Comparison of ENCODE assay signal across 17 mouse cellular contexts in the genomic region with DNA sequence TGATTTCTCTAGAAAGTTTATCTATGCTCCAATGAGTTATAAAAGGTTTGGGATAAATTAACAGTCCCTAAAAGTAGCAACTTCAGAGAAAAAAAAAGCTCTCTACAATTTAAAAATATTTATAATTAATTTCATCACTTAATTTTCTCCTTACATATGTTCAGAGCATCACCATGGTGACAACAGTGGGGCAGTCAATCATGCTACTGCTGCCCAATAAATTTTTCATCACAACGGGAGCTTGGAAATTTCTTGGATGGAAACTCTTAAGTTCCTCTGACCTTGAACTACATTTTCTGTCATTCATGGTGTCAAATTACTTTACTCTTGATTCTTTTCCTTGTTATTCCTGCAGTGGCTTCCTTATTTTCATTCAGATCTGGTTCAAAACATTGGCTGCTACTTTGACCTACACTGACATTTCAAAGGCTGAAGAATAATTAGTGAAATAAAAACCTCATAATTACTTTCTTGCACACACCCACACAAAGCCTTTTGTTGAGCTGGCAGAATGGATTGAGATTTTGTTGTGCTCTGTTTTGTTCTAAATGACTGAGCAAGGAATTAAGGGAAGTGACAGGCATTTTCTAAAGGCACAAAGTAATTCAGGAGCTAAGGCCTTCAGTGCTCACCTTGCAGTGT.
DNase-seq lines count a peak whose midpoint lies in the region; ATAC-seq and TF ChIP-seq lines count a peak whose summit lies in the region.
"Had no signal": no experiment of that assay in that cellular context is flagged by ENCODE, and none has a peak within 500 bp of the region (broad histone marks: within the 10 kb centered on the region; RNA-seq: fewer than 3 reads in every experiment).

No protein-coding gene starts in this region.

- no peak overlapping the region for H3K4me3 ChIP-seq in hindbrain, postnatal 0 days (ENCODE audit: low read length)
- H3K4me3 ChIP-seq in hindbrain, embryonic 13.5 days: no peak overlapping the region
- no peak overlapping the region for H3K4me3 ChIP-seq in neural tube, embryonic 11.5 days (ENCODE audit: low read depth, low read length)
- H3K4me3 ChIP-seq: embryonic facial prominence, embryonic 12.5 days; heart, adult 2 months; neural tube, embryonic 15.5 days had no signal

- H3K27me3 ChIP-seq in hindbrain, postnatal 0 days (ENCODE audit: insufficient read depth, low read length): no peaks in the 10 kb centered on the region
- no peaks in the 10 kb centered on the region for H3K27me3 ChIP-seq in hindbrain, embryonic 13.5 days
- no peaks in the 10 kb centered on the region for H3K27me3 ChIP-seq in neural tube, embryonic 11.5 days (ENCODE audit: control insufficient read depth, insufficient read depth, low read length)
- H3K27me3 ChIP-seq: embryonic facial prominence, embryonic 12.5 days; neural tube, embryonic 15.5 days had no signal

- no peak overlapping the region for H3K27ac ChIP-seq in hindbrain, postnatal 0 days
- H3K27ac ChIP-seq in hindbrain, embryonic 13.5 days: no peak overlapping the region
- no peak overlapping the region for H3K27ac ChIP-seq in neural tube, embryonic 11.5 days (ENCODE audit: low read depth, low read length)
- H3K27ac ChIP-seq: embryonic facial prominence, embryonic 12.5 days; heart, adult 2 months; neural tube, embryonic 15.5 days had no signal

- H3K4me1 ChIP-seq in hindbrain, postnatal 0 days (ENCODE audit: insufficient read depth, low read length): no peaks in the 10 kb centered on the region
- H3K4me1 ChIP-seq in hindbrain, embryonic 13.5 days (replicated peaks): peaks cover 8% of the 10 kb centered on the region
- peaks cover 2% of the 10 kb centered on the region; the same call in 1 of the 2 replicates for H3K4me1 ChIP-seq in neural tube, embryonic 11.5 days (ENCODE audit: control insufficient read depth, insufficient read depth, low read length)
- H3K4me1 ChIP-seq: embryonic facial prominence, embryonic 12.5 days; neural tube, embryonic 15.5 days had no signal

- no peak overlapping the region for H3K4me2 ChIP-seq in hindbrain, postnatal 0 days (ENCODE audit: low read depth, low read length)
- no peak overlapping the region for H3K4me2 ChIP-seq in hindbrain, embryonic 13.5 days
- H3K4me2 ChIP-seq in neural tube, embryonic 11.5 days (ENCODE audit: low read depth): no peak overlapping the region
- H3K4me2 ChIP-seq: embryonic facial prominence, embryonic 12.5 days; neural tube, embryonic 15.5 days had no signal

- H3K36me3 ChIP-seq in hindbrain, postnatal 0 days (ENCODE audit: insufficient read depth, low read length): no peaks in the 10 kb centered on the region
- no peaks in the 10 kb centered on the region for H3K36me3 ChIP-seq in hindbrain, embryonic 13.5 days
- no peaks in the 10 kb centered on the region for H3K36me3 ChIP-seq in neural tube, embryonic 11.5 days (ENCODE audit: control insufficient read depth, insufficient read depth, low read length)
- H3K36me3 ChIP-seq: embryonic facial prominence, embryonic 12.5 days; neural tube, embryonic 15.5 days had no signal

- ATAC-seq in hindbrain, postnatal 0 days: 0 out of 2 replicates have a peak, but pooled peaks have one; percentile 32
- no peak for ATAC-seq in hindbrain, embryonic 13.5 days (ENCODE audit: low FRiP score)
- 0 out of 2 replicates have a peak, but pooled peaks have one; percentile 41 for ATAC-seq in neural tube, embryonic 11.5 days (ENCODE audit: insufficient read depth, low FRiP score, low TSS enrichment)

- TF ChIP-seq CTCF in hindbrain, postnatal 0 days (IDR thresholded peaks at IDR 0.05; ENCODE audit: low read depth): no peak

- no peaks in the 10 kb centered on the region for H3K9me3 ChIP-seq in hindbrain, postnatal 0 days (ENCODE audit: low read length)
- no peaks in the 10 kb centered on the region for H3K9me3 ChIP-seq in hindbrain, embryonic 13.5 days
- H3K9me3 ChIP-seq in neural tube, embryonic 11.5 days (ENCODE audit: control insufficient read depth, low read length): no peaks in the 10 kb centered on the region
- H3K9me3 ChIP-seq: embryonic facial prominence, embryonic 12.5 days; neural tube, embryonic 15.5 days had no signal

- no peak overlapping the region for H3K9ac ChIP-seq in hindbrain, postnatal 0 days (replicated peaks; ENCODE audit: low read length)
- no peak overlapping the region for H3K9ac ChIP-seq in hindbrain, embryonic 13.5 days
- no peak overlapping the region for H3K9ac ChIP-seq in neural tube, embryonic 11.5 days (ENCODE audit: low read length)
- H3K9ac ChIP-seq: embryonic facial prominence, embryonic 12.5 days; neural tube, embryonic 15.5 days had no signal

- WGBS in hindbrain, postnatal 0 days: 13% methylated on average over 1 of the region's 1 CpGs
- WGBS in hindbrain, embryonic 13.5 days: 4% methylated on average over 1 of the region's 1 CpGs
- 6% methylated on average over 1 of the region's 1 CpGs for WGBS in neural tube, embryonic 11.5 days

- peak; percentile 3 for DNase-seq in hindbrain, postnatal 0 days (ENCODE audit: low spot score)
- no peak for DNase-seq in neural tube, embryonic 11.5 days (ENCODE audit: low spot score)
- no peak for DNase-seq in neural tube, embryonic 10.5 days (ENCODE audit: extremely low spot score, low spot score)
- DNase-seq in embryo, embryonic 11.5 days (ENCODE audit: low read depth, low spot score): peak; percentile 1
- no peak for DNase-seq in right cerebral cortex, postnatal 10 days (ENCODE audit: low spot score in 2 of 2)
- DNase-seq in adrenal gland, adult 2 months: no peak
- no peak for DNase-seq in layer of hippocampus, postnatal 10 days (ENCODE audit: low spot score in 2 of 2)
- DNase-seq: adrenal gland, postnatal 36 days; gastrocnemius, postnatal 10 days; heart, adult 2 months; kidney, postnatal 36 days; liver; lung, adult 2 months; lung, postnatal 4 days had no signal

Comparison
In these comparisons a context has a peak if more than half of its experiments do, and no peak if none do; other contexts are left out.
1. DNase-seq: peak in hindbrain, postnatal 0 days (single experiment) and embryo, embryonic 11.5 days (single experiment); none in neural tube, embryonic 11.5 days (single experiment), neural tube, embryonic 10.5 days (single experiment), right cerebral cortex, postnatal 10 days (0 of 2), adrenal gland, adult 2 months (single experiment) and layer of hippocampus, postnatal 10 days (0 of 2).